Mouse (Mus musculus): ENCODE measurements at regions not wholly inside any gene's neighbourhood (a gene's known extent, or its start where the extent isn't known, plus 50 kb on each side); places are given as distances from the start of the nearest gene placed in this dataset.

DNA sequence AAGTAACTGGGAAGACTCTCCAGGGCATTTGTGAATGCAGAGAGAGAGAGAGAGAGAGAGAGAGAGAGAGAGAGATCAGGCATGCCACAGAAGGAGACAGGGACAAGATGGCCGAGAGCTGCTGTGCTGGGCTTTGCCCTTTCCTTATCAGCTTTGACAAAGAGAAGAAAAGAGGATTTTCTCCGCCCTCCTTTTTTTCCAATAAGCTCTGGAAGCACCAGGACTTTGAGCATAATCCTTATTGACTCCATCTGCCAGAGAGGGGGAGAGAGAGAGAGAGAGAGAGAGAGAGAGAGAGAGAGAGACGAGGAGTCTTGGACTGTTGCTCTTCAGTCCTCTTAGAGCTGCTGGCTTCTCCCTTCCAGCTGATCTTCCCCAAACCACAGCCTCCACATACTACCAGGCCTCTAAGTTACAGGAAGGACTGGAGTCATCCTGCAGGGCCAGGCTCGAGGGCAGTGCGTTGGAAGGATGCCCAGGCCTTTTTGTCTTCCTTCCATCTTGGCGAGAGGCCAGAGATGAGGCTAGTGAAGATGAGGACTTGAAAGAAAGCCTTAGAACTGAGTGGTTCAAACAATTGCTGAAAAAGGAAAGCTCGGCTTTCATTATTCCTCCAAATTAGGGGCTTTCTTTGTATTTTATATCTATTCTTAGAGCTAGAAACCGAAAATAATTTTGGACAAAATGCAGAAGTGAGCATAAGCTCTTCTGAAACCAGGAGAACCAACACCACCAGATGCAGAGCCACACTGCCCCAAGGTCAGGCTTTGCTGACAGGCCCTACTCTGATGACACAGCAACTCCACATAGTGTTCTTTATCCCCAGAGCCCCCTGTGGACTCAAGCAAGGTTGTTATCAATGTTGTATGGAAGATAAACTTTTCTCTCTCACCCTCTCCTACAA lies 59.3 kb upstream of the Kcnd3 start:
- Histone ChIP-seq H3K4me3 (replicated peaks in 1 of 3; ENCODE audit: low read depth in 2 of 3, low read length in 2 of 3, poor library complexity in 1 of 3) (no peak overlapping the region), H3K4me2 (ENCODE audit: insufficient read depth, low read depth, poor library complexity, severe bottlenecking) (no peak overlapping the region), H3K27ac (ENCODE audit: insufficient read depth, low read depth) (no peak overlapping the region), H3K79me2 (replicated peaks; ENCODE audit: control insufficient read depth, extremely low read depth, insufficient read depth, poor library complexity, severe bottlenecking) (no peaks in the 10 kb centered on the region), H3K36me3 (replicated peaks in 1 of 2; ENCODE audit: control insufficient read depth in 1 of 2, insufficient read depth in 1 of 2, low read length in 1 of 2) (no peaks in the 10 kb centered on the region), H3K9me3 (replicated peaks; ENCODE audit: low read length) (no peaks in the 10 kb centered on the region), H3K4me1 (ENCODE audit: control insufficient read depth in 1 of 2, insufficient read depth in 2 of 2) (peaks cover 13 to 28% of the 10 kb centered on the region in 2 experiments), H3K27me3 (replicated peaks) (peaks cover 13% of the 10 kb centered on the region), H3K9ac (ENCODE audit: insufficient read depth, low read depth) (no peak overlapping the region)
- TF ChIP-seq MAZ (IDR thresholded peaks at IDR 0.05; ENCODE audit: low read depth, low read length), result no peak
- TF ChIP-seq ZKSCAN1 (IDR thresholded peaks at IDR 0.05; ENCODE audit: borderline replicate concordance, low read depth, low read length), result no peak
- TF ChIP-seq POLR2AphosphoS2 (IDR thresholded peaks at IDR 0.05; ENCODE audit: low read depth, low read length), result no peak
- TF ChIP-seq JUN (IDR thresholded peaks at IDR 0.05; ENCODE audit: insufficient read depth, low read depth, low read length), result no peak
- TF ChIP-seq JUND (conservative IDR thresholded peaks at IDR 0.05; ENCODE audit: low read depth, low read length), result no peak
- TF ChIP-seq GABPA (IDR thresholded peaks at IDR 0.05; ENCODE audit: insufficient replicate concordance, low read depth, low read length), result no peak
- no peak for TF ChIP-seq POLR2A (IDR thresholded peaks at IDR 0.05; ENCODE audit: low read depth, low read length)
- peak; percentile 88 for TF ChIP-seq MEF2A (IDR thresholded peaks at IDR 0.05; ENCODE audit: borderline replicate concordance, low read depth, low read length)
- no peak for TF ChIP-seq SMC3 (IDR thresholded peaks at IDR 0.05; ENCODE audit: low read depth, low read length)
- TF ChIP-seq TBP (conservative IDR thresholded peaks at IDR 0.05; ENCODE audit: low read depth, low read length), result no peak
- TF ChIP-seq CTCF (conservative IDR thresholded peaks at IDR 0.05 in 1 of 2, IDR thresholded peaks at IDR 0.05 in 1 of 2; ENCODE audit: low read depth in 2 of 2, low read length in 2 of 2), result no peak
- no peak for TF ChIP-seq ZNF384 (IDR thresholded peaks at IDR 0.05; ENCODE audit: low read depth, low read length)
- 0 out of 2 replicates have a peak, but pooled peaks have one; percentile 14 for TF ChIP-seq MYC (IDR thresholded peaks at IDR 0.05; ENCODE audit: low read depth, low read length)
- peak; percentile 66 for TF ChIP-seq MAFK (IDR thresholded peaks at IDR 0.05; ENCODE audit: insufficient replicate concordance, low read length)
- TF ChIP-seq RCOR1 (conservative IDR thresholded peaks at IDR 0.05; ENCODE audit: low read depth, low read length), result no peak
- TF ChIP-seq PAX5 (IDR thresholded peaks at IDR 0.05; ENCODE audit: low read length), result no peak
- TF ChIP-seq CHD1 (IDR thresholded peaks at IDR 0.05; ENCODE audit: low read depth, low read length), result no peak
- peak; percentile 38; the same call in 1 of the 2 replicates for TF ChIP-seq ETS1 (conservative IDR thresholded peaks at IDR 0.05; ENCODE audit: low read depth, low read length)
- TF ChIP-seq MAX (IDR thresholded peaks at IDR 0.05; ENCODE audit: low read length), result no peak
- peak; percentile 30; the same call in 1 of the 2 replicates for TF ChIP-seq BHLHE40 (IDR thresholded peaks at IDR 0.05; ENCODE audit: low read depth, low read length)
- TF ChIP-seq MXI1 (IDR thresholded peaks at IDR 0.05; ENCODE audit: low read depth, low read length), result no peak
- TF ChIP-seq EP300 (IDR thresholded peaks at IDR 0.05; ENCODE audit: low read length), result peak; percentile 77
- no peak for TF ChIP-seq SIN3A (IDR thresholded peaks at IDR 0.05; ENCODE audit: low read length)
- peak; percentile 85 for TF ChIP-seq IRF4 (IDR thresholded peaks at IDR 0.05; ENCODE audit: low read depth, low read length)
- no peak for TF ChIP-seq ZC3H11A (IDR thresholded peaks at IDR 0.05; ENCODE audit: low read depth, low read length)
- TF ChIP-seq RAD21 (IDR thresholded peaks at IDR 0.05; ENCODE audit: low read depth, low read length), result no peak
- no peak for TF ChIP-seq KAT2A (IDR thresholded peaks at IDR 0.05; ENCODE audit: insufficient replicate concordance, low read length)
- TF ChIP-seq ZMIZ1 (IDR thresholded peaks at IDR 0.05; ENCODE audit: low read depth, low read length), result no peak
- no peak for TF ChIP-seq USF2 (conservative IDR thresholded peaks at IDR 0.05; ENCODE audit: low read depth, low read length)
- no peak for TF ChIP-seq ELF1 (IDR thresholded peaks at IDR 0.05; ENCODE audit: low read depth, low read length)
- no peak for TF ChIP-seq HCFC1 (IDR thresholded peaks at IDR 0.05; ENCODE audit: low read depth, low read length)
- no peak for TF ChIP-seq NELFE (IDR thresholded peaks at IDR 0.05; ENCODE audit: low read depth, low read length)
- TF ChIP-seq USF1 (IDR thresholded peaks at IDR 0.05; ENCODE audit: low read depth, low read length), result no peak
- 0 out of 2 replicates have a peak, but pooled peaks have one; percentile 49 for TF ChIP-seq TCF12 (IDR thresholded peaks at IDR 0.05; ENCODE audit: low read depth, low read length)
- TF ChIP-seq E2F4 (IDR thresholded peaks at IDR 0.05; ENCODE audit: insufficient replicate concordance, low read depth, low read length), result no peak
- no peak for TF ChIP-seq NRF1 (IDR thresholded peaks at IDR 0.05; ENCODE audit: low read depth, low read length)
- no peak for TF ChIP-seq UBTF (IDR thresholded peaks at IDR 0.05; ENCODE audit: low read depth, low read length)
- TF ChIP-seq CHD2 (IDR thresholded peaks at IDR 0.05; ENCODE audit: low read length), result no peak
- in situ Hi-C loops (cut with MboI; ENCODE audit: low pct_ligation_motif_present, low pct_unique_long_range_greater_than_20kb, low sequenced_read_pairs), result no loop called here
- dilution Hi-C loops (cut with MboI; ENCODE audit: extremely low pct_ligation_motif_present, extremely low pct_unique_long_range_greater_than_20kb, low sequenced_read_pairs), result no loop called here
- peak; percentile 18 for DNase-seq (ENCODE audit: extremely low read depth)
